Mouse (Mus musculus) lung, embryonic 14.5 days (tissue): ENCODE data around the gene Tmigd3. TPM values are rescaled to one million over a fixed set of nuclear protein-coding genes. Genes with fewer than 3 reads are reported as not detected.

Experiments used
- ATAC-seq: fragments of 200-750 bp; cut with Nextera tagmentation; 2 replicates; pipeline ENCODE4 v1.8.0; 2017; ENCODE audit warnings: mild to moderate bottlenecking, moderate TSS enrichment, moderate library complexity; ENCODE audit not compliant: insufficient read depth
- DNase-seq: peaks from one replicate; pipeline ENCODE4 v3.0.0-alpha.2; 2015
- H3K27ac ChIP-seq: fragments of 300-500 bp; sonication (generic); 2 replicates; pipeline ENCODE4 v1.5.1; 2014; ENCODE audit warnings: low read depth, mild to moderate bottlenecking, moderate library complexity
- H3K27me3 ChIP-seq: fragments of 300-500 bp; sonication (generic); 2 replicates; pipeline ENCODE4 v1.6.1; 2014; ENCODE audit warnings: low read length, control low read depth; ENCODE audit not compliant: insufficient read depth
- H3K36me3 ChIP-seq: fragments of 300-500 bp; sonication (generic); 2 replicates; pipeline ENCODE4 v1.6.1; 2014; ENCODE audit warnings: control low read depth; ENCODE audit not compliant: insufficient read depth
- H3K4me1 ChIP-seq: fragments of 300-500 bp; sonication (generic); 2 replicates; pipeline ENCODE4 v1.6.1; 2014; ENCODE audit warnings: antibody characterized with exemption, control low read depth; ENCODE audit not compliant: insufficient read depth
- H3K4me2 ChIP-seq: fragments of 300-500 bp; sonication (generic); 2 replicates; pipeline ENCODE4 v1.6.1; 2014; ENCODE audit warnings: mild to moderate bottlenecking
- H3K4me3 ChIP-seq: fragments of 300-500 bp; sonication (generic); 2 replicates; pipeline ENCODE4 v1.5.1; 2014; ENCODE audit warnings: low read depth, low read length
- H3K9ac ChIP-seq: fragments of 300-500 bp; sonication (generic); 2 replicates; pipeline ENCODE4 v1.6.1; 2014
- H3K9me3 ChIP-seq: fragments of 300-500 bp; sonication (generic); 2 replicates; pipeline ENCODE4 v1.6.1; 2016; ENCODE audit warnings: low read depth, low read length, control low read depth
- CTCF ChIP-seq: IDR thresholded peaks from 2 replicates; pipeline ENCODE4 v1.5.1; 2016; ENCODE audit warnings: antibody characterized with exemption, low read depth
- WGBS: fragments of 180-500 bp; shearing (Covaris S2); extraction: QIAGEN DNeasy Blood & Tissue Kit; methylation state at CpG from one replicate; pipeline ENCODE4 v1.1.7; 2014; 5-methylcytosine and 5-hydroxymethylcytosine counted together
- polyA plus RNA-seq: library from polyadenylated mRNA; unstranded; fragments of >200 nt; fragmentation: Nextera tagmentation; extraction: Ambion mirVana; gene quantifications from 2 replicates; pipeline ENCODE4 v1.2.1, GENCODE M21; 2014

Tmigd3 gene
- polyA plus RNA-seq, 1 experiment from 2014 or later, result 0.22 TPM

GRCm38 (mm10) chr3:105835875-105836274, 34.8 kb upstream of the Tmigd3 start:
- no peak overlapping the region for H3K27ac ChIP-seq
- H3K27me3 ChIP-seq, result no peaks in the 10 kb centered on the region
- no peak for TF ChIP-seq CTCF
- no peak overlapping the region for H3K4me3 ChIP-seq
- H3K4me1 ChIP-seq, result no peaks in the 10 kb centered on the region
- no peak overlapping the region for H3K4me2 ChIP-seq
- H3K9ac ChIP-seq, result no peak overlapping the region
- no peaks in the 10 kb centered on the region for H3K9me3 ChIP-seq
- ATAC-seq (no peak), DNase-seq (no peak)
- H3K36me3 ChIP-seq, result no peaks in the 10 kb centered on the region
- 69% methylated on average over 3 of the region's 3 CpGs for WGBS

DNA sequence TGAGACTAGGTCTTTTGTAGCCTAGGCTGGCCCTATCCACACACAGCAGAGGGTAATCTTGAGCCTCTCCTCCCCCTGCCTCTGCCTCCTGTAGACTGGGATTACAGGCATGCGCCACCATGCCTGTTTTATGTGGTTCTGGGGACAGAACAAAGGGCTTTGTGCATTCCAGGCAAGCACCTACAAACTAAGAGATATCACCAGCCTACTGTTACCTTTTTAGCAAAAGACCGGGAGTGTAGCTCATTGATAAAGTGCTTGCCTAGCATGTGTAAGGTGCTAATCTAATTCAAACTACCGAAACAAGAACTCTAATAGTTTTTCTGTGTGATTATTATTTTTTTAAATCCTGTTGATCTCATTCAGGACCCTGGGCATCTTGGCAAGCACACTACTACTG, 33.8 kb upstream of the Tmigd3 start:
- Histone ChIP-seq H3K4me2 (no peak overlapping the region), H3K27me3 (no peaks in the 10 kb centered on the region), H3K27ac (no peak overlapping the region), H3K9ac (no peak overlapping the region), H3K4me3 (no peak overlapping the region), H3K9me3 (no peaks in the 10 kb centered on the region), H3K36me3 (no peaks in the 10 kb centered on the region), H3K4me1 (no peaks in the 10 kb centered on the region)
- ATAC-seq (no peak), DNase-seq (no peak)
- 76% methylated on average over 3 of the region's 3 CpGs for WGBS
- no peak for TF ChIP-seq CTCF

- Histone ChIP-seq H3K9ac (no peak overlapping the region), H3K36me3 (no peaks in the 10 kb centered on the region), H3K27me3 (no peaks in the 10 kb centered on the region), H3K4me2 (no peak overlapping the region), H3K4me1 (no peaks in the 10 kb centered on the region), H3K27ac (no peak overlapping the region), H3K9me3 (no peaks in the 10 kb centered on the region), H3K4me3 (no peak overlapping the region)
- no peak for TF ChIP-seq CTCF
- DNase-seq (no peak), ATAC-seq (no peak)
- WGBS, result 53% methylated on average over 3 of the region's 3 CpGs
These were observed 32.0 kb upstream of the Tmigd3 start for GRCm38 (mm10) chr3:105838655-105839054.

DNA sequence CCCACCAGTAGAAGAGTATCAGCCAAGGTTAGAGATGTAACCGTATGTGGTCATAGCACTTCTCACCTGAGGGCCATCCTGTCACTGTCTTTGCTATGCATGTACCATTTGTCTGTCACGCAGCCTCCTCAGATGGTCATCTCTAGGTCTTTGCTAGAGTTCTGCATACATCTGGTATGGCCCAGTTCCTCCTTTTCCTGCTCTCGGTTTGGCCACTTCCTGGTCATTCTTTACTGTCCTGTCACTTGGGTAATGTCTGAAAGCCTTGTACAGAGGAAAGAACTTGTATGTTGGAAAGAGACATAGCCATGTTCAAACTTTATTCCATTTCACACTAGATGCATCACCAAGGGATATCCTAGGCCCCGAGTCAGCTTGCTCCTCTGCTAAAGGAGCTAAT, 30.9 kb upstream of the Tmigd3 start:
- Histone ChIP-seq H3K4me3 (no peak overlapping the region), H3K9me3 (no peaks in the 10 kb centered on the region), H3K27me3 (no peaks in the 10 kb centered on the region), H3K4me2 (no peak overlapping the region), H3K4me1 (no peaks in the 10 kb centered on the region), H3K9ac (no peak overlapping the region), H3K36me3 (no peaks in the 10 kb centered on the region), H3K27ac (no peak overlapping the region)
- DNase-seq (no peak), ATAC-seq (no peak)
- WGBS, result 80% methylated on average over 4 of the region's 4 CpGs
- no peak for TF ChIP-seq CTCF

DNA sequence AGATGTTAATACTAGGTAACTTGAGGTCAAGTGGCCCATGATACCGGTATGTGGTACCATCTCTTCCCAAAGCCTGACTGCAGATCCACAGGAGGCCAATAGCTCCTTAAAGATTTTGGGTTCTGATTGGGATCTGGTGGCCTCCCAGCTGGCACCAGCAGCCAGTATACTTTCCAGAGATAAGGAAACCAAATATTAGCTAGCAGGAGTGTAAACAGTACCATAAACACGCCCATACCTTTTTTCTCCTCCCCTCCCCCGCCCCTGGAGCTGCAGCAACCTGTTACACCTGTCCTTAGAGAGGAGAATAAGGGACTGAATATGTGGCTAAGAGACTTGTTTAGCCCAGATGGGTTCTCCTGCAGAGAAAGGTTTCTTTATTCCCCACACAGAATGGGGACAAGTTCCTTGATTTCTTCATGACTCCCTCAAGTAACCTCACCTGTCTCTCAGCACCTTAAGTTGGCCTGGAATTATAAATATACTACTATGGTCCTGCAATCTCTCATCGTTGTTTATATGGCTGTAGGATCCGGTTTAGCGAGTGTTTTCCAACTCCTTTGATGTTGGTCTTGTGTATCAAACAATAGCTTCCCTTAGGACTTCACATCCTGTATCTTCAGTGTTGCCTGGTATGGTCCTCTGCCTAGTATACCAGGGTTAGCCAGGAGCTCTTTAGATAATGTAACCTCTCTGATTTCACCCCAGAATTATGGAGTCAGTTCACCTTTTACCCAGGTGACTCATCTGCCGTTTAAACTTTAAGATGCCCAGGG, 24.2 kb upstream of the Tmigd3 start:
- peak; percentile 42 for DNase-seq
- Histone ChIP-seq H3K27ac (no peak overlapping the region), H3K4me2 (no peak overlapping the region), H3K27me3 (no peaks in the 10 kb centered on the region), H3K9me3 (no peaks in the 10 kb centered on the region), H3K36me3 (no peaks in the 10 kb centered on the region), H3K4me1 (no peaks in the 10 kb centered on the region), H3K9ac (no peak overlapping the region), H3K4me3 (no peak overlapping the region)
- peak; percentile 77 for ATAC-seq
- WGBS, result 35% methylated on average over 7 of the region's 7 CpGs
- TF ChIP-seq CTCF, result no peak

GRCm38 (mm10) chr3:105853781-105854180, 16.9 kb upstream of the Tmigd3 start:
- 50% methylated on average over 8 of the region's 8 CpGs for whole genome bisulfite sequencing
- H3K4me2 ChIP-seq, result no peak overlapping the region
- peak; percentile 56; the same call in 1 of the 2 replicates for ATAC-seq
- H3K27me3 ChIP-seq, result no peaks in the 10 kb centered on the region
- H3K4me1 ChIP-seq, result no peaks in the 10 kb centered on the region; the same call in 1 of the 2 replicates
- H3K4me3 ChIP-seq, result no peak overlapping the region
- no peak for TF ChIP-seq CTCF
- DNase-seq, result peak; percentile 67
- no peak overlapping the region for H3K9ac ChIP-seq
- H3K27ac ChIP-seq, result no peak overlapping the region
- no peaks in the 10 kb centered on the region for H3K9me3 ChIP-seq
- no peaks in the 10 kb centered on the region for H3K36me3 ChIP-seq

- no peak for DNase-seq
- WGBS, result 85% methylated on average over 4 of the region's 4 CpGs
- Histone ChIP-seq H3K4me2 (no peak overlapping the region), H3K4me3 (no peak overlapping the region), H3K27me3 (no peaks in the 10 kb centered on the region), H3K9me3 (no peaks in the 10 kb centered on the region), H3K36me3 (no peaks in the 10 kb centered on the region), H3K9ac (no peak overlapping the region), H3K4me1 (no peaks in the 10 kb centered on the region; the same call in 1 of the 2 replicates), H3K27ac (no peak overlapping the region)
- no peak for TF ChIP-seq CTCF
- no peak for ATAC-seq
These were observed 15.9 kb upstream of the Tmigd3 start for GRCm38 (mm10) chr3:105854786-105855185.
